Mouse (Mus musculus) midbrain, postnatal 0 days (tissue): ENCODE data around the gene L3mbtl1. TPM values are rescaled to one million over a fixed set of nuclear protein-coding genes. Genes with fewer than 3 reads are reported as not detected.

Experiments used
- ATAC-seq: fragments of 200-750 bp; cut with Nextera tagmentation; 2 replicates; pipeline ENCODE4 v1.8.0; 2017; ENCODE audit warnings: moderate number of reproducible peaks, mild to moderate bottlenecking, moderate TSS enrichment, moderate library complexity; ENCODE audit not compliant: low FRiP score
- DNase-seq: peaks from one replicate; pipeline ENCODE4 v3.0.0-alpha.2; 2015; ENCODE audit warnings: low spot score
- H3K27ac ChIP-seq: fragments of 300-500 bp; sonication (generic); 2 replicates; pipeline ENCODE4 v1.5.1; 2014; ENCODE audit warnings: low read depth, mild to moderate bottlenecking, low read length, mixed read lengths
- H3K27me3 ChIP-seq: fragments of 300-500 bp; sonication (generic); 2 replicates; pipeline ENCODE4 v1.6.1; 2014; ENCODE audit warnings: low read length, control low read depth, mixed read lengths; ENCODE audit not compliant: insufficient read depth
- H3K36me3 ChIP-seq: fragments of 300-500 bp; sonication (generic); 2 replicates; pipeline ENCODE4 v1.6.1; 2014; ENCODE audit warnings: low read length, control low read depth, mixed read lengths; ENCODE audit not compliant: insufficient read depth
- H3K4me1 ChIP-seq: fragments of 300-500 bp; sonication (generic); 2 replicates; pipeline ENCODE4 v1.6.1; 2014; ENCODE audit warnings: mild to moderate bottlenecking, control low read depth, antibody characterized with exemption, low read length, mixed read lengths; ENCODE audit not compliant: insufficient read depth
- H3K4me2 ChIP-seq: fragments of 300-500 bp; sonication (generic); 2 replicates; pipeline ENCODE4 v1.6.1; 2014; ENCODE audit warnings: low read depth, mild to moderate bottlenecking, low read length, mixed read lengths; ENCODE audit not compliant: poor library complexity, severe bottlenecking
- H3K4me3 ChIP-seq: fragments of 300-500 bp; sonication (generic); 2 replicates; pipeline ENCODE4 v1.5.1; 2014; ENCODE audit warnings: low read depth, mild to moderate bottlenecking, low read length, moderate library complexity
- H3K9ac ChIP-seq: fragments of 300-500 bp; sonication (generic); replicated peaks from 2 replicates; pipeline ENCODE4 v1.6.1; 2014; ENCODE audit warnings: mild to moderate bottlenecking, low read length, moderate library complexity, mixed read lengths; ENCODE audit not compliant: poor library complexity, severe bottlenecking
- H3K9me3 ChIP-seq: fragments of 300-500 bp; sonication (generic); 2 replicates; pipeline ENCODE4 v1.6.1; 2016; ENCODE audit warnings: low read length, control low read depth
- CTCF ChIP-seq: IDR thresholded peaks from 2 replicates; pipeline ENCODE4 v1.5.1; 2016; ENCODE audit warnings: antibody characterized with exemption, mild to moderate bottlenecking
- WGBS: fragments of 180-500 bp; shearing (Covaris S2); extraction: QIAGEN DNeasy Blood & Tissue Kit; methylation state at CpG from one replicate; pipeline ENCODE4 v1.1.7; 2014; 5-methylcytosine and 5-hydroxymethylcytosine counted together
- polyA plus RNA-seq: library from polyadenylated mRNA; unstranded; fragments of >200 nt; fragmentation: Nextera tagmentation; extraction: Ambion mirVana; gene quantifications from 2 replicates; pipeline ENCODE4 v1.2.1, GENCODE M21; 2015
- total RNA-seq: library from RNA; depleted of rRNA; stranded (reverse); fragments of >200 nt; gene quantifications from 2 replicates; pipeline ENCODE4 v1.2.3, GENCODE M21; 2014

The L3mbtl1 gene
- total and polyA plus RNA-seq, 2 experiments from 2014 or later: 11.9 to 16.9 TPM

GRCm38 (mm10) chr2:162947736-162948135 is 4.5 kb downstream of the L3mbtl1 start:
- H3K9me3 ChIP-seq: no peaks in the 10 kb centered on the region
- H3K9ac ChIP-seq: 0 out of 2 replicates have a peak overlapping the region, but pooled peaks have one; percentile 24
- 37% methylated on average over 15 of the region's 15 CpGs for WGBS
- DNase-seq (peak; percentile 30), ATAC-seq (no peak)
- H3K4me2 ChIP-seq: peak overlapping the region; percentile 36
- peak overlapping the region; percentile 8; the same call in 1 of the 2 replicates for H3K4me3 ChIP-seq
- H3K36me3 ChIP-seq: no peaks in the 10 kb centered on the region
- H3K4me1 ChIP-seq: peaks cover 9% of the 10 kb centered on the region
- H3K27ac ChIP-seq: no peak overlapping the region
- H3K27me3 ChIP-seq: no peaks in the 10 kb centered on the region
- no peak for TF ChIP-seq CTCF

GRCm38 (mm10) chr2:162948221-162948620 is 4.9 kb downstream of the L3mbtl1 start:
- Histone ChIP-seq H3K4me2 (peak overlapping the region; percentile 36), H3K36me3 (0 out of 2 replicates have a peak, but pooled peaks cover under 1% of the 10 kb centered on the region), H3K27me3 (no peaks in the 10 kb centered on the region), H3K4me1 (peaks cover 9% of the 10 kb centered on the region), H3K9ac (no peak overlapping the region), H3K27ac (no peak overlapping the region), H3K4me3 (peak overlapping the region; percentile 8; the same call in 1 of the 2 replicates), H3K9me3 (no peaks in the 10 kb centered on the region)
- no peak for TF ChIP-seq CTCF
- DNase-seq (no peak), ATAC-seq (no peak)
- 63% methylated on average over 14 of the region's 14 CpGs for WGBS

GRCm38 (mm10) chr2:162950776-162951175 is 7.5 kb downstream of the L3mbtl1 start:
- DNase-seq (no peak), ATAC-seq (no peak)
- TF ChIP-seq CTCF: no peak
- Histone ChIP-seq H3K27ac (no peak overlapping the region), H3K36me3 (0 out of 2 replicates have a peak, but pooled peaks cover 3% of the 10 kb centered on the region), H3K4me3 (no peak overlapping the region), H3K27me3 (no peaks in the 10 kb centered on the region), H3K9me3 (no peaks in the 10 kb centered on the region), H3K4me2 (no peak overlapping the region), H3K9ac (no peak overlapping the region), H3K4me1 (no peaks in the 10 kb centered on the region; the same call in 1 of the 2 replicates)
- WGBS: 84% methylated on average over 2 of the region's 2 CpGs

GRCm38 (mm10) chr2:162956843-162957242 is 13.6 kb downstream of the L3mbtl1 start:
- Histone ChIP-seq H3K27ac (no peak overlapping the region), H3K4me2 (no peak overlapping the region), H3K27me3 (no peaks in the 10 kb centered on the region), H3K4me3 (no peak overlapping the region), H3K36me3 (0 out of 2 replicates have a peak, but pooled peaks cover 5% of the 10 kb centered on the region), H3K9ac (no peak overlapping the region), H3K4me1 (no peaks in the 10 kb centered on the region), H3K9me3 (no peaks in the 10 kb centered on the region)
- WGBS: 97% methylated on average over 2 of the region's 2 CpGs
- ATAC-seq (no peak), DNase-seq (no peak)
- TF ChIP-seq CTCF: peak; percentile 46

- TF ChIP-seq CTCF: no peak
- 76% methylated on average over 9 of the region's 10 CpGs for WGBS
These were observed 18.0 kb downstream of the L3mbtl1 start for GRCm38 (mm10) chr2:162961321-162961720.

GRCm38 (mm10) chr2:162966734-162967133 is 23.5 kb downstream of the L3mbtl1 start:
- H3K4me1 ChIP-seq: no peaks in the 10 kb centered on the region
- ATAC-seq: no peak
- WGBS: 92% methylated on average over 2 of the region's 2 CpGs

More at GRCm38 (mm10) chr2:162961321-162961720, 18.0 kb downstream of the L3mbtl1 start:
- H3K27ac ChIP-seq: no peak overlapping the region
- peaks cover 12% of the 10 kb centered on the region for H3K36me3 ChIP-seq
- no peaks in the 10 kb centered on the region for H3K9me3 ChIP-seq
- no peak overlapping the region for H3K4me2 ChIP-seq
- no peak overlapping the region for H3K9ac ChIP-seq
- H3K27me3 ChIP-seq: no peaks in the 10 kb centered on the region
- H3K4me1 ChIP-seq: no peaks in the 10 kb centered on the region
- no peak overlapping the region for H3K4me3 ChIP-seq
- ATAC-seq: no peak
- DNase-seq: no peak

More at GRCm38 (mm10) chr2:162966734-162967133, 23.5 kb downstream of the L3mbtl1 start:
- Histone ChIP-seq H3K27me3 (no peaks in the 10 kb centered on the region), H3K9me3 (no peaks in the 10 kb centered on the region), H3K9ac (no peak overlapping the region), H3K4me2 (no peak overlapping the region), H3K36me3 (peaks cover 20% of the 10 kb centered on the region), H3K27ac (no peak overlapping the region), H3K4me3 (no peak overlapping the region)
- no peak for DNase-seq
- no peak for TF ChIP-seq CTCF
